Mouse (Mus musculus) olfactory bulb, adult 2 months (tissue): ENCODE results near the gene Rgs6.

ENCODE experiments used
- CTCF ChIP-seq: fragments of 200-500 bp; IDR thresholded peaks from 2 replicates; pipeline ENCODE4 v1.5.1; 2012; ENCODE audit warnings: low read depth, mild to moderate bottlenecking, low read length, moderate library complexity; ENCODE audit not compliant: insufficient read depth
- POLR2A ChIP-seq: fragments of 200-500 bp; IDR thresholded peaks from 2 replicates; pipeline ENCODE4 v1.6.1; 2012; ENCODE audit warnings: mild to moderate bottlenecking, low read depth, low read length, moderate library complexity; ENCODE audit not compliant: insufficient read depth

DNA sequence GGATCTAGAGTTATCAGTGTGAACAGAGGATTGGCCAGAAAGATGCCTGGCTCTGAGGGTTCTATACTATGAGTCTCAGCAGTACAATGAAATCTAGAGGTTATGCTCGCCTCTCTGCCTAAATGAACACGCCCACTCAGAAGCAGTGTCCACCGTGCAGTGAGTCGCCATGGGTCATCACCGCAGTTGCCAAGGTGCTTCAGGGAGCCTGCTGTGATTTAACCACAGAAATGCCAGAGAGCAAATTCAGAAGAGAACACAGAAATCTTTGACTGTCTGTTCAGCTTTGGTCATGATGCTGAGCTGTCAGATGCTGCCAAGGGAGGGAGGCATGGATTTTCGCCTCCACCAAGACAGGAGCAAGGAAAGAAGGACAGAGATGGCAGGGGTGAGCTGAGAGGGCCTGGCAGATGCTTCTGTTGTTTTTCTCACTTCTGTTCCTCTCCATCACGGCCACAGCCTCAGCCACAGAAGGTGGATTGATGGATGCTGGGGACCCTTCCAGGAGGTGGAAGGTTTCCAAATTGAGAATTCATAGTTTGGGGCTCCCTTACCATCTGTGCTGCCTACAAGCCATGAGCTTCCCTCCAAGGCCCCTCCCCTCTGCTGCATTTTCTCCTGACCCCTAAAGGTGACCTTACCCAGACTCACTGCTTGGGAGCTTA lies 445.2 kb downstream of the Rgs6 start:
- no peak for TF ChIP-seq CTCF
- TF ChIP-seq POLR2A, result no peak
